Mouse (Mus musculus) heart, embryonic 14.5 days (tissue): ENCODE results near the gene Card19. TPM values are rescaled to one million over a fixed set of nuclear protein-coding genes. Genes with fewer than 3 reads are reported as not detected.
A peak's percentile ranks its signal among the peaks of the same experiment; 100 is the strongest.

Source experiments
- ATAC-seq: fragments of 200-750 bp; cut with Nextera tagmentation; 2 replicates; pipeline ENCODE4 v1.8.0; 2017; ENCODE audit warnings: low read depth, moderate TSS enrichment; ENCODE audit not compliant: insufficient number of reproducible peaks, insufficient read depth, low FRiP score
- H3K27ac ChIP-seq, 2 experiments: fragments of 200-500 bp in 1 of 2; fragments of 300-500 bp in 1 of 2; sonication (generic) in 1 of 2; replicated peaks in 1 of 2; 2 replicates each; pipeline ENCODE4 v1.5.1; 2012 to 2014; ENCODE audit warnings: low read depth in 2 of 2, low read length in 2 of 2, control low read depth in 1 of 2, mild to moderate bottlenecking in 1 of 2, mixed read lengths in 1 of 2; ENCODE audit not compliant: control insufficient read depth in 1 of 2, insufficient read depth in 1 of 2
- H3K27me3 ChIP-seq: fragments of 300-500 bp; sonication (generic); 2 replicates; pipeline ENCODE4 v1.6.1; 2014; ENCODE audit warnings: mild to moderate bottlenecking, low read length, control low read depth; ENCODE audit not compliant: control insufficient read depth, insufficient read depth
- H3K36me3 ChIP-seq: fragments of 300-500 bp; sonication (generic); 2 replicates; pipeline ENCODE4 v1.6.1; 2014; ENCODE audit warnings: mild to moderate bottlenecking, control low read depth, low read length, mixed read lengths; ENCODE audit not compliant: control insufficient read depth, insufficient read depth
- H3K4me1 ChIP-seq, 2 experiments: fragments of 200-500 bp in 1 of 2; fragments of 300-500 bp in 1 of 2; sonication (generic) in 1 of 2; 2 replicates each; pipeline ENCODE4 v1.6.1; 2012 to 2014; ENCODE audit warnings: low read length in 2 of 2, control low read depth in 1 of 2, mixed read lengths in 1 of 2; ENCODE audit not compliant: control insufficient read depth in 2 of 2, insufficient read depth in 2 of 2
- H3K4me2 ChIP-seq: fragments of 300-500 bp; sonication (generic); 2 replicates; pipeline ENCODE4 v1.6.1; 2014; ENCODE audit warnings: mild to moderate bottlenecking, low read length
- H3K4me3 ChIP-seq, 2 experiments: fragments of 200-500 bp in 1 of 2; fragments of 300-500 bp in 1 of 2; sonication (generic) in 1 of 2; 2 replicates each; pipeline ENCODE4 v1.5.1; 2012 to 2014; ENCODE audit warnings: low read length in 2 of 2, mild to moderate bottlenecking in 2 of 2, control low read depth in 1 of 2, low read depth in 1 of 2, moderate library complexity in 1 of 2; ENCODE audit not compliant: control insufficient read depth in 1 of 2, insufficient read depth in 1 of 2
- H3K9ac ChIP-seq: fragments of 300-500 bp; sonication (generic); 2 replicates; pipeline ENCODE4 v1.6.1; 2014; ENCODE audit warnings: mild to moderate bottlenecking, low read length
- H3K9me3 ChIP-seq: fragments of 300-500 bp; sonication (generic); 2 replicates; pipeline ENCODE4 v1.6.1; 2016; ENCODE audit warnings: low read length, control low read depth; ENCODE audit not compliant: control insufficient read depth
- WGBS: fragments of 180-500 bp; shearing (Covaris S2); extraction: QIAGEN DNeasy Blood & Tissue Kit; methylation state at CpG from one replicate; pipeline ENCODE4 v1.1.7; 2014; 5-methylcytosine and 5-hydroxymethylcytosine counted together
- polyA plus RNA-seq: library from polyadenylated mRNA; unstranded; fragments of >200 nt; fragmentation: Nextera tagmentation; extraction: Ambion mirVana; gene quantifications from 2 replicates; pipeline ENCODE4 v1.2.1, GENCODE M21; 2014

The Card19 gene
- polyA plus RNA-seq, 1 experiment from 2014 or later: 126 TPM

GRCm38 (mm10) chr13:49243492-49243891 lies 27.7 kb upstream of the Card19 start:
- H3K9me3 ChIP-seq: no peaks in the 10 kb centered on the region
- no peak overlapping the region for H3K9ac ChIP-seq
- H3K4me3 ChIP-seq: no peak overlapping the region
- 0 out of 4 replicates have a peak overlapping the region, but pooled peaks of 1 of the 2 experiments have one; percentile 2 for H3K27ac ChIP-seq
- no peaks in the 10 kb centered on the region for H3K36me3 ChIP-seq
- H3K4me1 ChIP-seq: peaks cover 13 to 18% of the 10 kb centered on the region in 2 experiments
- peaks cover 24% of the 10 kb centered on the region for H3K27me3 ChIP-seq
- WGBS: 96% methylated on average over 2 of the region's 2 CpGs
- H3K4me2 ChIP-seq: no peak overlapping the region
- no peak for ATAC-seq

- Histone ChIP-seq H3K9ac (no peak overlapping the region), H3K4me2 (no peak overlapping the region), H3K4me1 (peaks cover 8 to 14% of the 10 kb centered on the region in 2 experiments), H3K27ac (no peak overlapping the region), H3K27me3 (peaks cover 14% of the 10 kb centered on the region), H3K4me3 (no peak overlapping the region), H3K9me3 (no peaks in the 10 kb centered on the region), H3K36me3 (no peaks in the 10 kb centered on the region)
- 44% methylated on average over 9 of the region's 9 CpGs for WGBS
- ATAC-seq: no peak
Observed at GRCm38 (mm10) chr13:49242321-49243065, 26.7 kb upstream of the Card19 start.

- WGBS: 90% methylated on average over 8 of the region's 8 CpGs
- no peaks in the 10 kb centered on the region for H3K36me3 ChIP-seq
- H3K4me3 ChIP-seq: no peak overlapping the region
- peaks cover 0 to 5% of the 10 kb centered on the region in 2 experiments; a peak in 1 of 4 replicates for H3K4me1 ChIP-seq
- no peak overlapping the region for H3K4me2 ChIP-seq
- no peak overlapping the region for H3K27ac ChIP-seq
- no peaks in the 10 kb centered on the region for H3K27me3 ChIP-seq
- no peak overlapping the region for H3K9ac ChIP-seq
- no peaks in the 10 kb centered on the region for H3K9me3 ChIP-seq
- no peak for ATAC-seq
Observed at GRCm38 (mm10) chr13:49238737-49239136, 22.9 kb upstream of the Card19 start.

GRCm38 (mm10) chr13:49237617-49238016 lies 21.8 kb upstream of the Card19 start:
- H3K27me3 ChIP-seq: no peaks in the 10 kb centered on the region
- peaks cover 0 to 3% of the 10 kb centered on the region in 2 experiments; a peak in 1 of 4 replicates for H3K4me1 ChIP-seq
- WGBS: 82% methylated on average over 8 of the region's 8 CpGs
- ATAC-seq: no peak
- H3K9ac ChIP-seq: no peak overlapping the region
- no peaks in the 10 kb centered on the region for H3K9me3 ChIP-seq
- H3K36me3 ChIP-seq: no peaks in the 10 kb centered on the region
- no peak overlapping the region for H3K4me2 ChIP-seq
- no peak overlapping the region for H3K4me3 ChIP-seq
- H3K27ac ChIP-seq: no peak overlapping the region

- Histone ChIP-seq H3K9me3 (no peaks in the 10 kb centered on the region), H3K4me2 (no peak overlapping the region), H3K9ac (no peak overlapping the region), H3K36me3 (no peaks in the 10 kb centered on the region), H3K4me1 (no peaks in the 10 kb centered on the region), H3K27me3 (no peaks in the 10 kb centered on the region), H3K27ac (no peak overlapping the region), H3K4me3 (no peak overlapping the region)
- WGBS: 91% methylated on average over 4 of the region's 4 CpGs
- ATAC-seq: no peak
Observed at GRCm38 (mm10) chr13:49234711-49235110, 18.9 kb upstream of the Card19 start.

- Histone ChIP-seq H3K27ac (no peak overlapping the region), H3K4me1 (no peaks in the 10 kb centered on the region), H3K9me3 (no peaks in the 10 kb centered on the region), H3K9ac (no peak overlapping the region), H3K27me3 (no peaks in the 10 kb centered on the region), H3K36me3 (no peaks in the 10 kb centered on the region), H3K4me3 (no peak overlapping the region), H3K4me2 (no peak overlapping the region)
- ATAC-seq: no peak
- 82% methylated on average over 8 of the region's 8 CpGs for WGBS
Observed at GRCm38 (mm10) chr13:49233792-49234572, 18.1 kb upstream of the Card19 start.

- ATAC-seq: no peak
- H3K4me3 ChIP-seq: no peak overlapping the region
- no peak overlapping the region for H3K9ac ChIP-seq
- H3K27me3 ChIP-seq: peaks cover 11% of the 10 kb centered on the region; the same call in 1 of the 2 replicates
- no peaks in the 10 kb centered on the region; a peak in 1 of 4 replicates for H3K4me1 ChIP-seq
- H3K9me3 ChIP-seq: no peaks in the 10 kb centered on the region
- 30% methylated on average over 4 of the region's 4 CpGs for whole genome bisulfite sequencing
- no peaks in the 10 kb centered on the region for H3K36me3 ChIP-seq
- H3K27ac ChIP-seq: no peak overlapping the region
- no peak overlapping the region for H3K4me2 ChIP-seq
Observed at GRCm38 (mm10) chr13:49225633-49226032, 9.8 kb upstream of the Card19 start.
